Mouse (Mus musculus) bone marrow, adult 2 months (tissue): ENCODE measurements around the gene Metap1d.

ENCODE experiments used
- CTCF ChIP-seq: fragments of 200-500 bp; IDR thresholded peaks from 2 replicates; pipeline ENCODE4 v1.5.1; 2011; ENCODE audit warnings: low read length, control low read depth; ENCODE audit not compliant: control insufficient read depth, insufficient read depth
- POLR2A ChIP-seq: fragments of 200-500 bp; IDR thresholded peaks from 2 replicates; pipeline ENCODE4 v1.6.1; 2011; ENCODE audit warnings: low read depth, mild to moderate bottlenecking, control low read depth, low read length, borderline replicate concordance; ENCODE audit not compliant: control insufficient read depth

DNA sequence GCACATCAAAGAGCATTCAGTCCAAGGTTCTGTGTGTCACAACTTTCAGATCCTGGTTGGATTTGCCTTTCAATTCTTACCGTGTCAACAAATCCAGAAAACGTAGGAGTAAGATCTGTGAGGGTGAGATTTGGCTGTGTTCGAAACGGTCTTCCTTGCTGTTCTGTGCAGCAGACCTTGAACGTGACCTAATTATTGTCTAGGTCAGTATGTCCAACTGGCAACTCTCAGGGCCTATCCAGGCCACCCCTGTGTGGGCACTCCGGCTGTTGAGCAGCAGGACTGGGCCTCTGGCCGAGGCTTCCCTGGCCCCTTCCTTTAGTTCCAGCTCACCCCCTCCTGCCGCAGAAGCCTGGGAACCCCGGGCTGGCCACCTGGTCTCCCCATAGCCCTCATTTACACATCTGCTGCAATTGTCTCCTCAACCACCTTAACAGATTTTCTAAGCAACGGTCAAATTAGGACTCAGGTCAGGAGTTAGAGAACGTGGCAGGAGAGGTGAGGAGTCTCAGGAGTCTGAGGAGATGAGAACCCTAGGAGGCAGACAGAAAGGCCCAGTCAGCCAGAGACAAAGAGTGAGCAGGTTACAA, 13.9 kb downstream of the Metap1d start:
- no peak for TF ChIP-seq POLR2A
- no peak for TF ChIP-seq CTCF
